Mouse (Mus musculus): ENCODE results near the gene Vars. TPM values are rescaled to one million over a fixed set of nuclear protein-coding genes. Genes with fewer than 3 reads are reported as not detected.

Gene Vars
- polyA plus RNA-seq, 1 experiment from 2014 or later: 92.3 TPM

DNA sequence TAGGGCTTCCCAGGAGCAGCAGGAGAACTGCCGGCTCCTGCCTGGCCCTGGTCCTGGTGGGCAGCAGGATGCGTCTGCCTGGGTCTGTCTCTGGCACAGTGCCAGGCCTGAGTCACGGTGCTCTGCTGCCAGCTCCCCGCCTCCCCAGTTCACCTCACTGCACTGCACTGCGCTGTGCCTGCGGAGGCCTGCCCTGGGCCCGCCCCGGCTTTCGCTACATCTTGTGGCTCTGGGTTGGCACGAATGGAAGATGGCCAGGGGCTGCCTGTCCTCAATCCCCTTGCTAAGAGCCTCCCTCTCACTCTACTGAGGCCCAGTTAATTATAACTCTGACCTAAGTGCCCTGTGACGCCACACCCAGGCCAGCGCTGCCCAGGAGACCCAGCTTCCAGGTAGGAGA, 15.6 kb downstream of the Vars start, which contains the start of gene Vwa7:
TSS of gene Vwa7 (plus strand) at position 204 of the 400 bp plus-strand sequence.
- H3K36me3 ChIP-seq (ENCODE audit: control insufficient read depth, insufficient read depth, low read length): peaks cover 50% of the 10 kb centered on the region
- no peaks in the 10 kb centered on the region for H3K9me3 ChIP-seq (ENCODE audit: control insufficient read depth, low read depth, low read length)
- H3K4me2 ChIP-seq (replicated peaks; ENCODE audit: low read depth, low read length): no peak within 1 kb of the TSS
- ATAC-seq (ENCODE audit: insufficient number of reproducible peaks, insufficient read depth, low FRiP score, low read depth): no peak
- no peak within 1 kb of the TSS for H3K9ac ChIP-seq (replicated peaks; ENCODE audit: low read depth, low read length)
- peaks cover 1% of the 10 kb centered on the region; the same call in 1 of the 2 replicates for H3K4me1 ChIP-seq (ENCODE audit: control insufficient read depth, insufficient read depth, low read length)
- H3K27me3 ChIP-seq (ENCODE audit: control insufficient read depth, insufficient read depth, low read length): no peaks in the 10 kb centered on the region
- H3K4me3 ChIP-seq (ENCODE audit: low read depth, low read length): no peak within 1 kb of the TSS
- no peak within 1 kb of the TSS for H3K27ac ChIP-seq (ENCODE audit: low read length)
- WGBS: 60% methylated on average over 12 of the region's 12 CpGs

DNA sequence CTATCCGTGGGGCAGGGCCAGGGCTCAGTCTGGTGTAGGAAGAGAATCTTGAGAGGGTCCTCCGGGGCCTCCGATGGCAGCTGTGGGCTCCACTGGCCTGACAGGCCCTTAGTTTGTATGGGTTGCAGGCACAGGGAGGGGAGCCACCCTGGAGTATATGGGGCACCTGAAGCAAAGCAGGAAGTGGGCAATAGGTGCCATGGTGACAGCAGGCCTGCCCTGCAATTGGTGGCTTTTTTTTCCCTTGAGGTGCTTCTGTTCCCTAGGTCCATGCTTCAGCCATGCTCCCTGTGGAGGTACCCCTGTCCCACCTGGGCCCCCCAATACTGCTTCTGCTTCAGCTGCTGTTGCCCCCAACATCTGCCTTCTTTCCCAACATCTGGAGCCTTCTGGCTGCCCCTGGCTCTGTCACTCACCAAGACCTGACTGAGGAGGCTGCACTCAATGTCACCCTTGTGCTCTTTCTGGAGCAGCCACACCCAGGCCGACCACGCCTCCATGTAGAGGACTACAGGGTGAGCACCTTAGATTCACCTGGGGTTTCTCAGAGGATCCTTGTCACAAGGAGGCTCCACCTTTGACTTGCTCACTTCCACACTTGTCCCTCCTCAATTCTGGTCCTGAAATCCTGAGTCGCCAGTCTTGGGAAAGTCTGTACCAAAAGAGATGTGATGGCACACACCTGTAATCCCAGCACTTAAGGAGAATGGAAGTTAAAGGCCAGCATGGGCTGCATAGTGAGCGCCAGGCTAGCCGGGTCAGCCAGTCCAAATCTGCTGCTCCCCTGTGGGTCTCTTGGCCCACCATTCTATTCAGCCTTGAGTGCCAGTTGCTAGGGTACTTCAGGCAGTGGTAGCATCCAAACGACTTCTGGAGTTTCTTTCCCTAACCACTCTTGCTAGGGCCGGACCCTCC, 16.3 kb downstream of the Vars start:
- Histone ChIP-seq H3K27ac (ENCODE audit: low read length) (no peak overlapping the region), H3K4me3 (ENCODE audit: low read depth, low read length) (no peak overlapping the region), H3K4me2 (replicated peaks; ENCODE audit: low read depth, low read length) (no peak overlapping the region), H3K9me3 (ENCODE audit: control insufficient read depth, low read depth, low read length) (no peaks in the 10 kb centered on the region), H3K9ac (replicated peaks; ENCODE audit: low read depth, low read length) (no peak overlapping the region), H3K36me3 (ENCODE audit: control insufficient read depth, insufficient read depth, low read length) (peaks cover 43% of the 10 kb centered on the region), H3K4me1 (ENCODE audit: control insufficient read depth, insufficient read depth, low read length) (peaks cover 3% of the 10 kb centered on the region; the same call in 1 of the 2 replicates), H3K27me3 (ENCODE audit: control insufficient read depth, insufficient read depth, low read length) (no peaks in the 10 kb centered on the region)
- WGBS: 77% methylated on average over 10 of the region's 10 CpGs
- no peak for ATAC-seq (ENCODE audit: insufficient number of reproducible peaks, insufficient read depth, low FRiP score, low read depth)

DNA sequence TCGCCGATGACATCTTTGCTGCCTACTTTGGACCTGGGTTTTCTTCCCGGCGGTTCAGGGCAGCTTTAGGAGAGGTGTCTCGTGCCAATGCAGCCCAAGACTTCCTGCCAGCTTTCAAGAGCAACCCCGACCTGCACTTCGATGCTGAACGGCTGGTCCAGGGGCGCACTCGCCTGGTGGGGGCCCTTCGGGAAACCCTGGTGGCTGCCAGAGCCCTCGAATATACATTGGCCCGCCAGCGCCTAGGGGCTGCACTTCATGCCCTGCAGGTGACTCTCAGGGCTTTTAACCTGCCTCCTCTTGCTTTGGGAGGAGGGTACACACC, 16.9 kb downstream of the Vars start:
- Histone ChIP-seq H3K9ac (replicated peaks; ENCODE audit: low read depth, low read length) (no peak overlapping the region), H3K27ac (ENCODE audit: low read length) (no peak overlapping the region), H3K4me1 (ENCODE audit: control insufficient read depth, insufficient read depth, low read length) (peaks cover 3% of the 10 kb centered on the region; the same call in 1 of the 2 replicates), H3K4me3 (ENCODE audit: low read depth, low read length) (no peak overlapping the region), H3K4me2 (replicated peaks; ENCODE audit: low read depth, low read length) (no peak overlapping the region), H3K9me3 (ENCODE audit: control insufficient read depth, low read depth, low read length) (no peaks in the 10 kb centered on the region), H3K36me3 (ENCODE audit: control insufficient read depth, insufficient read depth, low read length) (peaks cover 37% of the 10 kb centered on the region), H3K27me3 (ENCODE audit: control insufficient read depth, insufficient read depth, low read length) (no peaks in the 10 kb centered on the region)
- no peak for ATAC-seq (ENCODE audit: insufficient number of reproducible peaks, insufficient read depth, low FRiP score, low read depth)
- WGBS: 65% methylated on average over 14 of the region's 14 CpGs

DNA sequence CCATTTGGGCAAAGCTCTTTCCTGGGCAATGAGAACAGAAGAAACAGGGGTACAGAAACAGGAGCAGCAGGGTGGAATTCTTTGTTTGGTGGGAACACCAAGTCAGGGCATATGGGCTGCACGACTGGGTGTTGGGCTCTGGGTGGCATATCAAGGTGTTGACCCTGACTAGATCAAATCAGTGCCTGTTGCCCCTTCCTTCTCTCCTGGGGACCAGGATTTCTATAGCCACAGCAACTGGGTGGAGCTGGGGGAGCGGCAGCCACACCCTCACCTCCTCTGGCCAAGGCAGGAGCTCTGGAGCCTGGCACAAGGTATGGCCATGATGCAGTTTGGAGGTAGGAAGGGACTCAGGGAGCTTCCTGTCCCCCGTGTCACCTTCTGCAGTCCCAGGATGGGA, 17.4 kb downstream of the Vars start:
- Histone ChIP-seq H3K27me3 (ENCODE audit: control insufficient read depth, insufficient read depth, low read length) (no peaks in the 10 kb centered on the region), H3K4me1 (ENCODE audit: control insufficient read depth, insufficient read depth, low read length) (peaks cover 3% of the 10 kb centered on the region; the same call in 1 of the 2 replicates), H3K36me3 (ENCODE audit: control insufficient read depth, insufficient read depth, low read length) (peaks cover 32% of the 10 kb centered on the region), H3K4me2 (replicated peaks; ENCODE audit: low read depth, low read length) (no peak overlapping the region), H3K4me3 (ENCODE audit: low read depth, low read length) (no peak overlapping the region), H3K9ac (replicated peaks; ENCODE audit: low read depth, low read length) (no peak overlapping the region), H3K27ac (ENCODE audit: low read length) (no peak overlapping the region), H3K9me3 (ENCODE audit: control insufficient read depth, low read depth, low read length) (no peaks in the 10 kb centered on the region)
- ATAC-seq (ENCODE audit: insufficient number of reproducible peaks, insufficient read depth, low FRiP score, low read depth): no peak
- 77% methylated on average over 3 of the region's 3 CpGs for WGBS

DNA sequence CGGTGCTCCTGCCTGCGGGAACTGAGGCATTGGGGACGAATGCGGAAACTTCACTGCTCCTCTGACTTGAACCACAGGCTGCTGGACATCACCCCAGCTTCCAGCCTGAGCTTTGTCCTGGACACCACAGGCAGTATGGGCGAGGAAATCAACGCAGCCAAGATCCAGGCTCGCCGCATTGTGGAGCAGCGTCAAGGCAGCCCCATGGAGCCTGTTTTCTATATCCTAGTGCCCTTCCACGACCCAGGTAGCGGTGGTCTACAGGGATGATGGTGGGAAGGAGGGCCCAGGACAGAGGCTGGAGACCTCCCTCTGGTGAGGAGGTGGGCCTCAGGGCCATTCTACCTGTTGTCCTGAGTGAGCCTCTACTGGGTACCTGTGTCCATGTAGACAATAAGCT, 19.1 kb downstream of the Vars start:
- no peak for ATAC-seq (ENCODE audit: insufficient number of reproducible peaks, insufficient read depth, low FRiP score, low read depth)
- Histone ChIP-seq H3K27ac (ENCODE audit: low read length) (no peak overlapping the region), H3K27me3 (ENCODE audit: control insufficient read depth, insufficient read depth, low read length) (no peaks in the 10 kb centered on the region), H3K4me2 (replicated peaks; ENCODE audit: low read depth, low read length) (no peak overlapping the region), H3K4me1 (ENCODE audit: control insufficient read depth, insufficient read depth, low read length) (peaks cover 9% of the 10 kb centered on the region; the same call in 1 of the 2 replicates), H3K9me3 (ENCODE audit: control insufficient read depth, low read depth, low read length) (no peaks in the 10 kb centered on the region), H3K4me3 (ENCODE audit: low read depth, low read length) (no peak overlapping the region), H3K36me3 (ENCODE audit: control insufficient read depth, insufficient read depth, low read length) (peaks cover 14% of the 10 kb centered on the region), H3K9ac (replicated peaks; ENCODE audit: low read depth, low read length) (no peak overlapping the region)
- WGBS: 73% methylated on average over 11 of the region's 11 CpGs

DNA sequence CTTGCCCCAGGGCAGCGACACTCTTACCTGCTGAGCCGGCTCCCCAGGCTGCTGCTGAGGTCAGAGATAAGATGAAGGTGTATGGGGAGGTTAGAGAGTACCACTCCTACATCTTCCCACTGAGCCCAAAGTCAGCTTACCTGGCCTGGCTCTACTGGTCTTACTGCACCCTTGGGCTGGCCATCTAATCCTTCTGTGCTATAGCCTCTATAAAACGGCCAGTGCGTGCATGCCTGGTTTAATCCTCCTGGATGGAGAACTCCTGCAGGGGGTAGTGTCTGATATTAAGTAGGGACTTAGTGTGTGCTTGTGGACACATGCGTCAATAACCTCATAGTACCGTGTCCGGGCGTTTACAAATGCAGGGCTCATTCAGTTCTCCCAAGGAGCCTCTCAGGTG, 19.8 kb downstream of the Vars start:
- peaks cover 8% of the 10 kb centered on the region for H3K36me3 ChIP-seq (ENCODE audit: control insufficient read depth, insufficient read depth, low read length)
- no peak for ATAC-seq (ENCODE audit: insufficient number of reproducible peaks, insufficient read depth, low FRiP score, low read depth)
- H3K9ac ChIP-seq (replicated peaks; ENCODE audit: low read depth, low read length): no peak overlapping the region
- H3K4me2 ChIP-seq (replicated peaks; ENCODE audit: low read depth, low read length): no peak overlapping the region
- WGBS: 78% methylated on average over 8 of the region's 8 CpGs
- peaks cover 9% of the 10 kb centered on the region; the same call in 1 of the 2 replicates for H3K4me1 ChIP-seq (ENCODE audit: control insufficient read depth, insufficient read depth, low read length)
- no peaks in the 10 kb centered on the region for H3K27me3 ChIP-seq (ENCODE audit: control insufficient read depth, insufficient read depth, low read length)
- H3K9me3 ChIP-seq (ENCODE audit: control insufficient read depth, low read depth, low read length): no peaks in the 10 kb centered on the region
- H3K27ac ChIP-seq (ENCODE audit: low read length): no peak overlapping the region
- no peak overlapping the region for H3K4me3 ChIP-seq (ENCODE audit: low read depth, low read length)

DNA sequence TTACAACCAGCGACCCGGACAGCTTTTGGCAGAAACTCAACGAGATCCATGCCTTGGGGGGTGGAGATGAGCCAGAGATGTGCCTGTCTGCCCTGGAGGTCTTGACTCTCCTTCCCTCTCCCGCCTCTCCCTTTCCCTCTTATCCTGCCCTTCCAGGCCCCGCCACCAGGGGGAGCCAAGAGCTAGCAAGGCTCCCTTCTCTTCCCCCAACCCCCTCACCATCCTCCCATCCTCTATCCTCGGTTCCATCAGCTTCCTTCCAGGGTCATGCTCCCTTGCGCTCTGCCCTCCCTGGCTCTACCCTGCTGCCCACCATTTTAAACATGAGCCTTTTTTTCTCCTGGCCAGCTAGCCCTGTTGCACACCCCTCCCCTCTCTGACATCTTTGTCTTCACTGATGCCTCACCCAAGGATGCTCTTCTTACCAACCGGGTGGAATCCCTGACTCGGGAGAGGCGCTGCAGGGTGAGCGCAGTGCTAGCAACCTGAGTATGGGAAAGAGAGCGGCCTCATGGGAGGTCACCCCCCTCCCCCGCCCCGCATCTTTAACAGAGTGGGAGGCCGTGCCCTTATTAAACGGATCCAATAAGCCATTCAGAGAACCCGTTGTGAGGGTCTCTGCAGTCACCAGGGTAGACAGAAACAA, 20.5 kb downstream of the Vars start:
- no peak overlapping the region for H3K4me3 ChIP-seq (ENCODE audit: low read depth, low read length)
- H3K9me3 ChIP-seq (ENCODE audit: control insufficient read depth, low read depth, low read length): no peaks in the 10 kb centered on the region
- peaks cover 1% of the 10 kb centered on the region for H3K36me3 ChIP-seq (ENCODE audit: control insufficient read depth, insufficient read depth, low read length)
- peaks cover 9% of the 10 kb centered on the region for H3K4me1 ChIP-seq (ENCODE audit: control insufficient read depth, insufficient read depth, low read length)
- H3K9ac ChIP-seq (replicated peaks; ENCODE audit: low read depth, low read length): no peak overlapping the region
- peak; percentile 14; the same call in 1 of the 2 replicates for ATAC-seq (ENCODE audit: insufficient number of reproducible peaks, insufficient read depth, low FRiP score, low read depth)
- 6% methylated on average over 17 of the region's 17 CpGs for WGBS
- H3K27ac ChIP-seq (ENCODE audit: low read length): peak overlapping the region; percentile 49; the same call in 1 of the 2 replicates
- no peaks in the 10 kb centered on the region for H3K27me3 ChIP-seq (ENCODE audit: control insufficient read depth, insufficient read depth, low read length)
- H3K4me2 ChIP-seq (replicated peaks; ENCODE audit: low read depth, low read length): peak overlapping the region; percentile 2; the same call in 1 of the 2 replicates

DNA sequence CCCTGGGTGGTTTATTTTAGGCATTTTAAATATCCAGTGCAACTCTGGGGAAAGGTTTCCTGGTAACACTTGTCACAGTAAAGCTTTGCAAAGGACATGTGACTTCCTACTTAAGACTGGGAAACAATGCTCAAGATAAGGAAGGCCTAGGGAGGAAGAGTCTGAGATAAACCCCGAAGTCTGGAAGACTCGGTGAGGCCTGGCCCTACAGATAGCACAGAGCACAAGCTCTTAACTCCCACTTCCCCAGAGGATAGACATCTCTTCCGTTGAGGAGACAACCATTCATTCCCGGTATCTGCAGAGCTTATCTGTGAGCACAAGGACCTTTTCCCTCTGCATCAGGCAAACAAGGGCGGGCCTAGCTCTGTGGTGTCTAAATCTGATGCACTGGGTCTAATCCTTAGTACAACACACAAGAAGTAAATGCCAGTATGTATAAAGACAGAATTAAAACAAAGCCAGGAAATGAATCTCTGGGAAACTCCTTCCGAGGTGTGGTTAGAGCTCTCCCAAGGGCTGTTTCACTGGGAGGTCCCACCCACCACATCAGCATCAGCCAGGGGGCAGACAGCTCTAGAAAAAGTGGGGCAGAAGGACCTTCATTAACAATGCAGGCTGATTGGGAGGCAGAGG, 21.2 kb downstream of the Vars start:
- no peak for ATAC-seq (ENCODE audit: insufficient number of reproducible peaks, insufficient read depth, low FRiP score, low read depth)

More for the DNA sequence above, 21.2 kb downstream of the Vars start:
- Histone ChIP-seq H3K4me2 (replicated peaks; ENCODE audit: low read depth, low read length) (no peak overlapping the region), H3K4me1 (ENCODE audit: control insufficient read depth, insufficient read depth, low read length) (peaks cover 9% of the 10 kb centered on the region), H3K27me3 (ENCODE audit: control insufficient read depth, insufficient read depth, low read length) (no peaks in the 10 kb centered on the region), H3K9me3 (ENCODE audit: control insufficient read depth, low read depth, low read length) (no peaks in the 10 kb centered on the region), H3K27ac (ENCODE audit: low read length) (peak overlapping the region; percentile 49; the same call in 1 of the 2 replicates), H3K4me3 (ENCODE audit: low read depth, low read length) (no peak overlapping the region), H3K9ac (replicated peaks; ENCODE audit: low read depth, low read length) (no peak overlapping the region), H3K36me3 (ENCODE audit: control insufficient read depth, insufficient read depth, low read length) (no peaks in the 10 kb centered on the region; the same call in 1 of the 2 replicates)
- 41% methylated on average over 6 of the region's 6 CpGs for WGBS

Data from stomach, embryonic 14.5 days (tissue).